Mouse (Mus musculus): Measurements from ENCODE around the gene Spef1.

DNA sequence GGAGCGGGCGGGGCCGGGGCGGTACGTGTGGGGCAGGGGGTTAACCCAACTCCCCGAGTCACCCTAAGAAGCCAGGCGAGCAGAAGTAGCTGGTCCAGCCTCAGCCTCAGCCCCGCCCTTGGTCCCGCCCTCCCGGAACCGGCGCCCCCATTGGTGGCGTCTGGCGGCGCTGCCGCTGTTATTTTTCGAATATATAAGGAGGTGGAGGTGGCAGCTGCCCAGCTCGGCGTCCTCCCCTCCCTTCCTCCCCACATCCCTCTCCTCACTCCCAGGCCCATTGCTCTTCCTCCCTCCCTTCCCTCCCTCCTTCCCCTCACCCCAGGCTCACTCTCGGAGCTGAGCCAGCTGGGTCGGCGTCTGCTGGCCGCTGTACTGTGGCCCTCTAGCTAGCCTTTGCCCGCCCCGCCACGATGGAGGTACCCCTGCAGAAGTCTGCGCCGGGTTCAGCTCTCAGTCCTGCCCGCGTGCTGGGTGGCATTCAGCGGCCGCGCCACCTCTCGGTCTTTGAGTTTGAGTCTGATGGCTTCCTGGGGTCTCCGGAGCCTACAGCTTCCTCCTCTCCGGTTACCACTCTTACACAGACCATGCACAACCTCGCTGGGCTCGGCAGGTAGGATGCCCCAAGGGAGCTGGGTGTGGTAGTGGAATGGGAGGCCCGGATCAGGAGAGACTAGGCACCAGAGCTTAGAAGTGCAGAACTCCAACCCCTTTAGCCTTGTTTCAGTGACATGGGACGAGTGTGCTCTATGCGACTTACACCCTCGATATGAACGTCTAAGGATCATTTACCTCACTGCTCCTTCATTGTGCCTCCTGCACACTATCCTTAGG lies at the start of gene Spef1, which contains the start of gene Cdc25b:
- peak; percentile 46 for TF ChIP-seq POLR2A (IDR thresholded peaks at IDR 0.05; ENCODE audit: insufficient read depth, low read depth, low read length)
- 0 out of 2 replicates have a peak, but pooled peaks have one; percentile 8 for TF ChIP-seq CTCF (IDR thresholded peaks at IDR 0.05; ENCODE audit: insufficient read depth, low read depth, low read length)

All from olfactory bulb, adult 2 months (tissue).